Comparison of ENCODE assay signal across 8 mouse cellular contexts in the genomic region with DNA sequence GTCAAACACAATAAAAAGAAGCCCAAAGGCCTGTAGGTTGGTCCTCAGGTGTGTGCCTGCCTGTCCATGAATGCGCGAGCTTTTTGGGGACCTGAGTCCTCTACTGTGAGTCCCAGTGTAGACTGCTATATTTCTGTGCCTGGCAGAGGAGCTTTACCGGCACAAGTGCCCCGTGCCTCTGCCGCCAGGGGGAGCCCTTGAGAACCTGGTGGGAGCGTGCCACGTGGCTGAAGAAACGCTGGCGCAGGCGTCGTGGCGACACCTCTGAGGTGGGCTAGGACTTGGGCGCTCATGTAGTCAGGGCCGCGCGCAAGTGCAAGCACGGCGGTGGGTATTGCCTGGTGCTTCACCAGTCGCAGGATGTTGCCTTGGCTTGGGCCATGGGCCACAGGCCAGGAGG. TPM values are rescaled to one million over a fixed set of nuclear protein-coding genes. Genes with fewer than 3 reads are reported as not detected.
DNase-seq lines count a peak whose midpoint lies in the region; TF ChIP-seq lines count a peak whose summit lies in the region.

Gene Sap25 (plus strand): TSS at position 281 of the 400 bp plus-strand sequence.

- H3K4me1 ChIP-seq in olfactory bulb, adult 2 months (ENCODE audit: control insufficient read depth, insufficient read depth, low read length) = peaks cover 5% of the 10 kb centered on the region

- DNase-seq in adrenal gland, adult 2 months = peak; percentile 52
- no peak for DNase-seq in adrenal gland, adult 8-10 months
- peak; percentile 40 for DNase-seq in right cerebral cortex, postnatal 14 days
- DNase-seq in right cerebral cortex, adult 2 months (ENCODE audit: low spot score in 2 of 2) = no peak
- peak; percentile 57 for DNase-seq in kidney, postnatal 10 days
- no peak for DNase-seq in ovary, postnatal 36 days (ENCODE audit: low spot score)
- DNase-seq in cerebellum, adult 9-11 months = no peak

- TF ChIP-seq POLR2A in olfactory bulb, adult 2 months (IDR thresholded peaks at IDR 0.05; ENCODE audit: insufficient read depth, low read depth, low read length) = no peak

- H3K27ac ChIP-seq in olfactory bulb, adult 2 months (ENCODE audit: insufficient read depth, low read depth, low read length) = no peak within 1 kb of the TSS

- H3K4me3 ChIP-seq in olfactory bulb, adult 2 months (ENCODE audit: insufficient read depth, low read depth, low read length) = no peak within 1 kb of the TSS

- 92% methylated on average over 19 of the region's 19 CpGs for WGBS in olfactory bulb, adult 2 months

- peak; percentile 43; the same call in 1 of the 2 replicates for TF ChIP-seq CTCF in olfactory bulb, adult 2 months (IDR thresholded peaks at IDR 0.05; ENCODE audit: insufficient read depth, low read depth, low read length)

RNA-seq across cellular contexts. Expression of gene Sap25, which starts in this region (rescaled TPM):
- 10 to 100 TPM in 1 of 2 experiments, 1 to 10 TPM in 1; 3.0 to 14.8 TPM for total RNA-seq in adrenal gland, adult 2 months (2021)
- polyA plus RNA-seq in adrenal gland, adult 2 months (2012; rRNA removed) = 81.3 and 84.6 TPM in 2 replicates
- total RNA-seq in adrenal gland, adult 8-10 months (2022) = 10 to 100 TPM in 2 of 4 experiments, 1 to 10 TPM in 2; 2.1 to 14.1 (median 7.4) TPM
- polyA plus RNA-seq in olfactory bulb, adult 2 months (2012; ENCODE audit: insufficient read depth, insufficient read length, low replicate concordance, missing spikeins) = not detected in 2 replicates

Comparison
In these comparisons a context has a peak if more than half of its experiments do, and no peak if none do; other contexts are left out.
1. RNA of gene Sap25 (polyA plus RNA-seq): 81.3 to 84.6 TPM in adrenal gland, adult 2 months; not detected in olfactory bulb, adult 2 months; every median in the first group is over 10 times any median in the second.
2. DNase-seq: peak in adrenal gland, adult 2 months (single experiment), right cerebral cortex, postnatal 14 days (single experiment) and kidney, postnatal 10 days (single experiment); none in adrenal gland, adult 8-10 months (single experiment), right cerebral cortex, adult 2 months (0 of 2), ovary, postnatal 36 days (single experiment) and cerebellum, adult 9-11 months (single experiment).